Mouse (Mus musculus) hindbrain, postnatal 0 days (tissue): ENCODE data around the gene Fam169b. TPM values are rescaled to one million over a fixed set of nuclear protein-coding genes. Genes with fewer than 3 reads are reported as not detected.
"Not testable (repeated sequence)": the region's sequence is repeated elsewhere in the genome, so short reads cannot be mapped to it uniquely, and the experiment has no call there.

Experiments
- ATAC-seq: fragments of 200-750 bp; cut with Nextera tagmentation; 2 replicates; pipeline ENCODE4 v1.8.0; 2017; ENCODE audit warnings: mild to moderate bottlenecking, moderate TSS enrichment, moderate library complexity
- DNase-seq: peaks from one replicate; pipeline ENCODE4 v3.0.0-alpha.2; 2015; ENCODE audit warnings: low spot score
- H3K27ac ChIP-seq: fragments of 300-500 bp; sonication (generic); 2 replicates; pipeline ENCODE4 v1.5.1; 2014; ENCODE audit warnings: mild to moderate bottlenecking
- H3K27me3 ChIP-seq: fragments of 300-500 bp; sonication (generic); 2 replicates; pipeline ENCODE4 v1.6.1; 2014; ENCODE audit warnings: low read length, mixed read lengths; ENCODE audit not compliant: insufficient read depth
- H3K36me3 ChIP-seq: fragments of 300-500 bp; sonication (generic); 2 replicates; pipeline ENCODE4 v1.6.1; 2014; ENCODE audit warnings: low read length, mixed read lengths; ENCODE audit not compliant: insufficient read depth
- H3K4me1 ChIP-seq: fragments of 300-500 bp; sonication (generic); 2 replicates; pipeline ENCODE4 v1.6.1; 2014; ENCODE audit warnings: antibody characterized with exemption, low read length, mixed read lengths; ENCODE audit not compliant: insufficient read depth
- H3K4me2 ChIP-seq: fragments of 300-500 bp; sonication (generic); 2 replicates; pipeline ENCODE4 v1.6.1; 2014; ENCODE audit warnings: low read depth, mild to moderate bottlenecking, low read length, moderate library complexity, mixed read lengths
- H3K4me3 ChIP-seq: fragments of 300-500 bp; sonication (generic); 2 replicates; pipeline ENCODE4 v1.5.1; 2014; ENCODE audit warnings: low read length
- H3K9ac ChIP-seq: fragments of 300-500 bp; sonication (generic); replicated peaks from 2 replicates; pipeline ENCODE4 v1.6.1; 2014; ENCODE audit warnings: mild to moderate bottlenecking, low read length, moderate library complexity, mixed read lengths
- H3K9me3 ChIP-seq: fragments of 300-500 bp; sonication (generic); 2 replicates; pipeline ENCODE4 v1.6.1; 2016; ENCODE audit warnings: low read length, mixed read lengths
- CTCF ChIP-seq: IDR thresholded peaks from 2 replicates; pipeline ENCODE4 v1.5.1; 2016; ENCODE audit warnings: antibody characterized with exemption, control low read depth, low read depth
- WGBS: fragments of 180-500 bp; shearing (Covaris S2); extraction: QIAGEN DNeasy Blood & Tissue Kit; methylation state at CpG from one replicate; pipeline ENCODE4 v1.1.7; 2014; 5-methylcytosine and 5-hydroxymethylcytosine counted together
- polyA plus RNA-seq: library from polyadenylated mRNA; unstranded; fragments of >200 nt; fragmentation: Nextera tagmentation; extraction: Ambion mirVana; gene quantifications from 2 replicates; pipeline ENCODE4 v1.2.1, GENCODE M21; 2015
- total RNA-seq: library from RNA; depleted of rRNA; stranded (reverse); fragments of >200 nt; gene quantifications from 2 replicates; pipeline ENCODE4 v1.2.3, GENCODE M21; 2014

The Fam169b gene
- total and polyA plus RNA-seq, 2 experiments from 2014 or later = 0.15 to 0.21 TPM

DNA sequence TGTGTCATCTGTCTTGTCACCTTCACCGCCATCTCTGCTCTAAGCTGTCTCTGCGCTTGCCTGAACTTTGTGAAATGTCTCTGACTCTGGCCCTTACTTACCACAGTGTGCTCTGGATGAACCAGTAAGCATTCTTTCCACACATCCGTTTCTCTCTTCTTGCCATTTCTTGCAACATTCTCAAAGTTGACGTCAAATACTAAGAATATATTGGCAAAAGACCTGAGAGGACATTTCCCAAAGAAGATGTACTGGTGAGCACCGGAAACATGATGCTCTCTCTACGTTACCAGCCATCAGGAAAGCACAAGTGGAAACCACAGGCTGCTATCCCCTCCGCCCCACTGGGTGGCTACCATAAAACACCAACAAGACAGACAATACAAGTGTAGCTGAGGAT is 10.1 kb downstream of the Fam169b start:
- Histone ChIP-seq H3K9ac (no peak overlapping the region), H3K4me3 (no peak overlapping the region), H3K27me3 (no peaks in the 10 kb centered on the region), H3K4me1 (no peaks in the 10 kb centered on the region), H3K27ac (no peak overlapping the region), H3K36me3 (no peaks in the 10 kb centered on the region), H3K4me2 (no peak overlapping the region), H3K9me3 (no peaks in the 10 kb centered on the region)
- DNase-seq (no peak), ATAC-seq (no peak)
- WGBS = 90% methylated on average over 7 of the region's 7 CpGs
- no peak for TF ChIP-seq CTCF

DNA sequence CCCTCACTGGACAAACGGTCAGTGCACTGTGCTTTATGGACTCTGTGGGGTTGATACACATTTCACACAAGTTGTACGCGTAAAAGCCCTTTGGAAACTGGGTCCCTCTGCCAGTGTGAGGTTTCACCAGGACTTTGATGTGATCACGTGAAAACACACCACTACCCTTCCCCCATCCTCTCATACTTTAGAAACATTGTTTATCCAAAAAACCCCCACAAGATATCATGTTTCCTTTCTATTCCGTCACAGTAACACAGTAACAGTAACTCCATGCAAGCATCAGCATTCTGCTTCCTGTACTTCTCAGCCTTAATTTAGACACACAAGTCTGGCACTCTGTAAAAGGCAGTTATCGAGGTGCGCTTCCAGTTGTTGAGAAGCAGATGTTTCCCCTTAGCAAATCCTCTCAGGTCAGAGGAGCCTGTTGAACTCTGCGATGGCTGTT is 12.2 kb downstream of the Fam169b start:
- WGBS = 84% methylated on average over 8 of the region's 8 CpGs
- ATAC-seq (no peak), DNase-seq (no peak)
- Histone ChIP-seq H3K27me3 (no peaks in the 10 kb centered on the region), H3K27ac (no peak overlapping the region), H3K9me3 (no peaks in the 10 kb centered on the region), H3K4me1 (no peaks in the 10 kb centered on the region), H3K4me2 (no peak overlapping the region), H3K36me3 (no peaks in the 10 kb centered on the region), H3K4me3 (no peak overlapping the region), H3K9ac (no peak overlapping the region)
- no peak for TF ChIP-seq CTCF

- no peak for TF ChIP-seq CTCF
- 90% methylated on average over 24 of the region's 24 CpGs for WGBS
- no peak for ATAC-seq
- Histone ChIP-seq H3K9me3 (no peaks in the 10 kb centered on the region), H3K27me3 (no peaks in the 10 kb centered on the region), H3K36me3 (no peaks in the 10 kb centered on the region), H3K9ac (no peak overlapping the region), H3K4me2 (no peak overlapping the region), H3K4me1 (no peaks in the 10 kb centered on the region), H3K4me3 (no peak overlapping the region), H3K27ac (no peak overlapping the region)
- no peak for DNase-seq
Measured at GRCm38 (mm10) chr7:68286526-68287481, 13.2 kb downstream of the Fam169b start.

GRCm38 (mm10) chr7:68287582-68287981 is 13.9 kb downstream of the Fam169b start:
- Histone ChIP-seq H3K36me3 (no peaks in the 10 kb centered on the region), H3K27ac (no peak overlapping the region), H3K9ac (no peak overlapping the region), H3K4me2 (no peak overlapping the region), H3K4me3 (no peak overlapping the region), H3K4me1 (no peaks in the 10 kb centered on the region), H3K27me3 (no peaks in the 10 kb centered on the region), H3K9me3 (no peaks in the 10 kb centered on the region)
- WGBS = 89% methylated on average over 2 of the region's 2 CpGs
- ATAC-seq (no peak), DNase-seq (no peak)
- no peak for TF ChIP-seq CTCF

GRCm38 (mm10) chr7:68288000-68288399 is 14.4 kb downstream of the Fam169b start:
- not testable (repeated sequence) for H3K4me3 ChIP-seq, H3K27ac ChIP-seq, H3K9ac ChIP-seq, H3K4me2 ChIP-seq, DNase-seq, H3K27me3 ChIP-seq, H3K9me3 ChIP-seq, ATAC-seq, H3K36me3 ChIP-seq, H3K4me1 ChIP-seq
- WGBS = 86% methylated on average over 4 of the region's 4 CpGs

- Histone ChIP-seq H3K4me3 (no peak overlapping the region), H3K9me3 (no peaks in the 10 kb centered on the region), H3K4me2 (no peak overlapping the region), H3K36me3 (no peaks in the 10 kb centered on the region), H3K9ac (no peak overlapping the region), H3K27ac (no peak overlapping the region), H3K27me3 (no peaks in the 10 kb centered on the region), H3K4me1 (no peaks in the 10 kb centered on the region)
- TF ChIP-seq CTCF = no peak
- 93% methylated on average over 8 of the region's 8 CpGs for WGBS
- DNase-seq (no peak), ATAC-seq (no peak)
Measured at GRCm38 (mm10) chr7:68289081-68289480, 15.4 kb downstream of the Fam169b start.

- Histone ChIP-seq H3K4me2 (no peak overlapping the region), H3K9ac (no peak overlapping the region), H3K36me3 (no peaks in the 10 kb centered on the region), H3K4me3 (no peak overlapping the region), H3K27me3 (no peaks in the 10 kb centered on the region), H3K27ac (no peak overlapping the region), H3K4me1 (no peaks in the 10 kb centered on the region), H3K9me3 (no peaks in the 10 kb centered on the region)
- no peak for TF ChIP-seq CTCF
- ATAC-seq = no peak
- 79% methylated on average over 1 of the region's 1 CpGs for WGBS
- no peak for DNase-seq
Measured at GRCm38 (mm10) chr7:68291603-68292002, 18.0 kb downstream of the Fam169b start.
